Mouse (Mus musculus) liver, adult 2 months (tissue): ENCODE measurements at regions not wholly inside any gene's neighbourhood (a gene's known extent, or its start where the extent isn't known, plus 50 kb on each side); places are given as distances from the start of the nearest gene placed in this dataset.

Experiments used
- CTCF ChIP-seq: fragments of 200-500 bp; IDR thresholded peaks from 2 replicates; pipeline ENCODE4 v1.5.1; 2011; ENCODE audit warnings: low read depth, low read length, control low read depth
- POLR2A ChIP-seq: fragments of 200-500 bp; IDR thresholded peaks from 2 replicates; pipeline ENCODE4 v1.6.1; 2011; ENCODE audit warnings: low read length, control low read depth; ENCODE audit not compliant: insufficient read depth; ENCODE audit errors: extremely low read depth

DNA sequence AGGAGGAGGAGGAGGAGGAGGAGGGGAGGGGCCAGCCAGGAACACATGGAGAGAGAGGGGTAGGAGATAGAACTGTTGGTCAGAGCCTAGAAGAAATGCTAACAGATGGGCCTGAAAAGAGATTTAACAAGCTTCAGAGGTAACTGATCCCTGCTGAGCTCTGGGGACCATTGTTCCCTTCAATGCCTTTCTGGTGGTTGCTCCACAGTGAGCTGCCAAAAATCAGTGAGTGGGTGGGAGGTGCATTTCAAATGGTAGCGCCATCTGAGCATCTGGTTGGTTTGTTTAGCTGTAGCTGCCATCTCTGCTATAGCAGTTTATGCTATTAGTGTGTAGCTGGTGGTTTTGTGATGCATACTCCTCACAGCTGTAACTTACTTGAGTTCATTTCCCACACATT is 809.9 kb downstream of the Ets1 start:
- TF ChIP-seq CTCF (no peak), POLR2A (no peak)
